Mouse (Mus musculus): ENCODE data around the gene Cybrd1.

Cybrd1 gene

DNA sequence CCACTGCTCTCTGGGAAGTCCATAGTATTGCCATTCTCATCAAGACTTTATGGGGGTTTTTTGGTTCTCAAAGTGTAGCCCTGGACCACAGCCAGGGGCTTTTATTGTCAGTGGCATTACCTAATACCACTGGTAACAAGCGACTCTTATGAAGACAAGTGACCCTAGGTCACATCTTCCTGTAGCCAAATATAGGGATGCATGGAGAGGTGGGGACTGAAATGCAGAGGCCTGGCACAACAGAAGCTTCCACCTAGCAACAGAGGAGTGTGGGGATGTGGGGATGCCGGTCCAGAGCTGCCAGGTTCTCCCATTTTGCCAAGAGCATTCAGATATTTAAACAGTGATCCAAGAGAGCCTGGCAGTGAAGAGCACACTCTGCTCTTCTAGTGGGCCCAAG is 5.9 kb downstream of the Cybrd1 start:
- no peak for DNase-seq (ENCODE audit: low spot score)

DNA sequence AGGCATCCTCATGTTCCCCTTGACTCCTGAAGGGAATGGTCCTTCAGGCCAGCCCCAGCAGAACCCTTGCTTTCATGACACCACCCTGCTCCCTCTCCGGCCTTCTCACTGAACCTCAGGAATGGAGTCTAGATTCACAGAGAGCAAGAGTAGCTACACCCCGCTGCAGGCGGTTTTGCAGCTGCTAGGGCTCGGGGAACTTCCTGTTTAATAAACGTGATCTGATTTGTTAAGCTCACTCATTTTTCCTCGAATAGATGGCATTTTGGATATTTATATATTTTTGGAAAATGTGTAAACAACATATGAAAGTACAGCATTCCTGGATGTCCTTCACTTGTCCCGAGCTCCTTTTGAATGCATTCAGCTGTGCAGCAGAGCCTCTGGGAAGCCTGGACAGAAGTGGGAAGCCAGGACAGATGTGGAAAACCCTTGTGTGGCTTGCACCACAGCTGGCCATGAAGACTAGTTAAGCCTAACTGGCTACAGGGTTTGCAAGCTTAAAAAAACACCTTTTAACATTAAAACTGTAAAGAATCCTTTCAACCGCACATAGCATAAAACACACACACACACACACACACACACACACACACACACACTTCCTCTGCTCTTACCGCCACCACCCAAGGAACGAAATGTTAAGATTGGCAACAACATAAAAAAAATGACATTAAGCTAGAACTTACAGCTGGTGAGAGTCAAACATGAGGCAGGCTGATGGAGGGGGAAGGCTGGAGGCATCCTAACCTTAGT is 10.2 kb downstream of the Cybrd1 start:
- DNase-seq (ENCODE audit: low spot score) = no peak

DNA sequence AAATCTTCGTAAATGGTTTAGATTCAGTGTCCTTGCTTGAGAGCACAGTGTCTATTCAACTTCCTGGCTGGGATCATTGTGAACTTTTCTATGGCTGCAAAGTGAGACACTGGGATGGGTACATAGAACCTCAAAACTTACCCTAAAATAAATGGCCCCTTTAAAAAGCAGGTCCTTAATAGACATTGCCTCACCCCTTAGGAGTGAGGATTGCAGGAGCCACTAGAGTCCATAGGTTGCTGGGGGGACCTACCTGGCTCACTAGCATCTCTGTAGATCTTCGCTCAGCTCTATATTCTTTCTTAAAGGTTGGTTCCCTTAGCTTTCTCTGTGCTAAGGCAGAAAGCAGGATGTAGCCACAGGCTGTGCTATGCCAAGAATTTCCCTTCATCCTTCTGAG is 12.6 kb downstream of the Cybrd1 start:
- no peak for DNase-seq (ENCODE audit: low spot score)

DNA sequence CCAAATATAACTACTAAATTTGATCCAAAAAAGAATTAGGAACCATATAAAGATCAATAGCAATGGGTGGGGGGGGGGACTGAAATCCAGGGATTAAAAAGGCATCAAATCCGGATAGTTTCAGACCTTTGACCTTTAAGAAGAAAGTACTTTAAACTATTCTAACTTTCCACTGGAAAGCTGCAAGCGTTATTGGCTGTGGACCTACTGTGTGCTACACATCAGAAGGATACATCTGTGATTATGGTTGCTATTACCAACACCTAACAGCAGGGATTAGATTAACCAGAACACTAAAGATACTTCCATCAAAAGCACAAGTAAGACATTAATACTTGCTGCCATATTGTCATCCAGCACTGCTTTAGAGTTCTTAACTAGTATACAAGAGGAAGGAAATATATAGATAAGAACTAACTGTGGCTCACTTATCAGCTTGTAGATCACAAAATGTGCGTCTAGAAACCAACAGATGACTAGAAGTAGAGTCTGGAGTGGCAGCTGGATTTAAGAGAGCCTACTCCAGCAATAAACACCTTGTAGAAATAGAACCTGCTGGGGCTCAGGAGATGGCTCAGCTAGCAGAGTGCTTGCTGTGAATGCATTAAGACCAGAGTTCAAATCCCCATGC is 14.3 kb downstream of the Cybrd1 start:
- no peak for DNase-seq (ENCODE audit: low spot score)

DNA sequence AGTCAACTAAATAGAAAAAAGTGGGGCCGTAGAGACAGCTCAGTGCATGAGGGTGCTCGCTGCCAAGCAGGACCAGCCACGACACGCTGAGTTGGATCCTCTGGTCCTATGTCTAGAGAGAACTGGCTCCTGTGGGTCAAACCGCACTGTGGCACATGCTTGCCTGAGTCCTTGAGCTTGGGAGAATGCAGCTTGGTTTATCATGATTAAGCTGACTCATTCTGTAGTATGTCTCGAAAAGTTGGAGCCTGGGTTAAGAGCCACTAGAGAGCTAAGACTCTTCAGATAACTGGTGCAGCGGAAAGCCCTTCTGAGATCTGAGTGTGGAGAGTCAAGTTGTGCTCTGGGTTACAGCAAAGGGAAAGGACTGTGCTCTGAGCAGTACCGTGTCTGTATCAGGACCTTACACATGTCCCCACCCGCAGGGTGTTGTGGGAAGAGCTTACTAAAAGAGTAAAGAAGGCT is 16.4 kb downstream of the Cybrd1 start:
- no peak for DNase-seq (ENCODE audit: low spot score)

DNA sequence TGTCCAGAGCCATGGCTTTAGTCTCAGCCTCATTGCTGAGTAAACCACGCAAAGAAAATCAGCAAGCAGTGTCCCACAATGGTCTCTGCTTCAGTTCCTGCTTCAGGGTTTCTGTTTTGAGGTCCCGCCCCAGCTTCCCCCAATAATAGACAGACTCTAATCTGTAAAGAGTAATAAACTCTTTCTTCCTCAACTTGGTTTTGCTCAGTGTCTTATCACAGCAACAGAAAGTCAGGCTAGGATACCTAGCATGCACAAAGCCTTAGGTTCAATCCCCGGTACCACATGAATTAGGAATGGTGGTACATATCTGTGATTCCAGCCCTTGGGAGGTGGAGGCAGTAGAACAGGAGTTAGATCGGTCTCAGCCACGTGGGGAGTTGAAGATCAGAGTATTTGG is 17.1 kb downstream of the Cybrd1 start:
- DNase-seq (ENCODE audit: low spot score) = no peak

DNA sequence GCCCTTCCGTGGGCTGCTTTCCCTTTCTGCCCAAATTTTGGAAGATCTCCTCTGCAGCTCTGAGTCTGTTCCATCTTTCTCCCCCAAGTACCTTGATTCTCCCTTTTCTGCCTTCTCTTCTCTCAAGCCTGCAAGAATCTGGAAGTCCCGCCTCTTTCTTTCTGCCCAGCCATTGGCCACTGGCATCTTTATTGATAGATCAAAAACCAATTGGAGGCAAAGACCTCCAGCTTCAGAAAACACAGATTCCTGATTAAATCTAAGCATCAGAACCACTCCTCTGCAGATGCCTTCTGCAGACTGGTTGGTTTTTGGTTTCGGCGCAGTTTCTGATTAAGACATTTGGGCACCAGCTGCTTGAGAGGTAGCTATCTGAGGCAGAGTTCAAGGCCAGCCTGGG is 22.9 kb downstream of the Cybrd1 start:
- DNase-seq (ENCODE audit: low spot score) = no peak

DNA sequence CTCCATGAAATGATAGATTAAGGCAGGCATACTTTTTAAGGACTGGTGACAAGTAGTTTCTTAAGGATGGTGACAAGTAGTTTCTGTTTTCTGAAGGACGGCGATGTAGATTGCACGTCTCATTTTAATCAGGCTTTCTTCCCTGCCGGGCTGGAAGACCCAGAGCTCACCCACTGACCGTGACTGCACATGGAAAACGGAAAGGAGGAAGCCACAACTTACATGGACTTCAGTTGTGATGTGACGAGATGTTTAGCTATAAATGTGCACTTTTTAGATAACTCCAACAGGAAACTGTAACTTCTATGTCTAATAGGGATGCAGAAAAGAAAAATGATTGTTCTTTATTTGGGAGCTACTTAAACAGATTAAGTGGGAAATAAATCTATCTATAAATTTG is 24.7 kb downstream of the Cybrd1 start:
- DNase-seq (ENCODE audit: low spot score) = no peak

DNA sequence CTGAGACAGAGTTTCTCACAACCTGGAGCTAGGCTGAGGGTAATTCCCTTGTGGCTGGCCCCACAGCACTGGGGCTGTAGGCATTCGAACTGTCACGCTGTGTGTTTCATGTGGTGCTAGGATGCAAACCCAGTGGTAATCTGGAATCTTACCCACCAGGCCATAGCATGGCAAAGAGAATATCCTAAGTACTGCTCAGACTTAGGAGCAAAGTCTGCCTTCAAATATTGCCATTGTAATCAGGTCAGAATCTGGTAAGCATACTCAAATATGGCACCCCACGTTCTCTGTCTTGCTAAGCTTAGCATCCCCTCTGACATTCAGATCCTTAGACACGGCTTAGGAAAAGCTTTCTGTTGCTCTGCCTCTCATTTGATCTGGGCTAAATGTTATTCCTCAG is 28.1 kb downstream of the Cybrd1 start:
- no peak for DNase-seq (ENCODE audit: low spot score)

DNA sequence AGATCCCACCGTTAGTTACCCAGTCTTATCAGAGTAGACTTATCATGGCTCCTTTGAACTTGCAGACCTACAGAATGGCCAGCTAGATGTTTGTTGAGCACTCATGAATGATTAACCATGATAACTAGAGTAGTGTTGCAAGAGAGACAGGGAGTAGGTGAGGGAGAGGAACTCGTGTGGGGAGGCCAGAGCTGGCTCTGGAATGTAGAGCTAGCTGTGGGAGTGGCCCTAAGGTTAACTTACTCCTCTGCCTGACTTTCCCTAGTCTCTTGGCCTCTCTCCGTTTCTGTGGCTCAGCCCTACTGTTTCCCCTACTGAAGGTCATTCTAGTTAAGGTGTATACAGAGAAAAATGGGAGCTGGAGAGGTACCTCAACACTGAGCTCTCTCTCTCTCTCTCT is 28.5 kb downstream of the Cybrd1 start:
- DNase-seq (ENCODE audit: low spot score) = no peak

DNA sequence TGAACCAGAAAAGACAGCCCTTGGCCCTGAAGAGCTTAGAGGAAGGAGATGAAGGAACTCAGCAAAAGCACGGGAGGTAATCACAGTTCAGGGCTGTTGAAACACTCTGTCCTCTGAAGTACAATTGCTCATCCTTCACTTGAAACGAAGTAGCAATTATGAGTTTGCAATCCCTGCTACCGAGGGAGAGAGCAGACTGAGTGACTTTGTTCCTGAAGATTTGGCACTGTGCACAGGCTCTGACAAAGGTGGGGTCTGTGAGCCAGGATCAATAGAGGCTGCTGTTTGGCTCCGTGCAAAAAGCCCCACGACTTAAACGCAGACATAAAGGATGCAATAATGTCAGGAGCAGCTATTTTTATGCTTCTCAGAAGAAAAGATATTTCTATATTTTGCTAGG is 30.1 kb downstream of the Cybrd1 start:
- DNase-seq (ENCODE audit: low spot score) = no peak

DNA sequence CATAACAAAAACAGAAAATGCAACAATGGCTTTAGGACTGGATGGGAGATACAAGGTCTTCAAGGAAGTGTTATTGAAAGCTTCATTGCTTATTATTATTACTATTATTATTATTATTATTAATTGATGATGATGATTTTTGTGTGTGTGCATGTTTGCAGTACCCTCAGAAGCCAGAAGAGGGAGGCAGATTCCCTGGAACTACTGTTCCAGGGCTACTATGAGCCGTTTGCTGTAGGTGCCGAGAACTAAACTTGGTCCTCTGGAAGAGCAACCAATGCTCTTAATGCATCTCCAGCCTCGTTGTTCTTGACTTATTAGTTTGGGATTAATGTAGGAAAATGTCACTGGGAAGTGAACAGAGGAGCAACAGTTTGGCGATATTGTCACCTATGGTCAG is 34.4 kb downstream of the Cybrd1 start:
- DNase-seq (ENCODE audit: low spot score) = no peak

DNA sequence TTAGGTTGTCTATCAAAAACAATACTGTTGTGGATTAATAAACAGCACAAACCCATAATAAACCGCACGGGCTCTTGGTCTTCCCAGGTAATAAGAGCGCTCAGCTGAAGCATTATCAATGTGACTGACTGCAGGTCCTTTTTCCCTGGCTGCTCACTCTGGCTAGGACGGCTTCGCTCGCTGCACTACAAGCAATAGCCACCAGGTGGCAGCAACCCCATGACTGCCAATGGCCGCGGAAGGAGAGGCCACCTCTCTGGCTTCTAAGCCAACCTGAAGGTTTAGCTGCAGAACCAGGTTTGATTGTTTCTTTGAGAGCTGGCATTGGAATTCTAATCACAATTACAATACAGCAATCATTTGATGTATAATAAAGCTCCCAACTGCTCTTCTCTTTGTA is 37.8 kb downstream of the Cybrd1 start:
- DNase-seq (ENCODE audit: low spot score) = peak; percentile 87

DNA sequence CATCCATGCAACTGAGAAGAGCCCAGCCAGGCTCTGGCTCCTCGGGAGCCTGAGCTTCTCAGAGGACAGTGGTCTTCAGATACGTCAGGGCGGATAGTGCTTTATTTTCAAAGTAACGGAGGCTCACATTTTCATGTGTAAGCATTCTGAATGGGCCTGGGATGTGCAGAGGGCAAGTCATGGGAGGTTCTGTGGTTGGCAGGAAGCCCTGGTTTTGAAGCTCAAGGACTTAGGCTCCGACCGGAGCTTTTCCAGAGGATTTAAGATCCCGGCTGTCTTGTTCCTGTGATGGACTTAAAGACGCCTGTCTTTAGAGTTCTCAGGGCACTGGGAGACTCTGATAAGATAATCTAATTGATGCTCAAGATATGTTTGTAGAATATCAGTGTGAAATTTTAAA is 38.7 kb downstream of the Cybrd1 start:
- DNase-seq (ENCODE audit: low spot score) = no peak

DNA sequence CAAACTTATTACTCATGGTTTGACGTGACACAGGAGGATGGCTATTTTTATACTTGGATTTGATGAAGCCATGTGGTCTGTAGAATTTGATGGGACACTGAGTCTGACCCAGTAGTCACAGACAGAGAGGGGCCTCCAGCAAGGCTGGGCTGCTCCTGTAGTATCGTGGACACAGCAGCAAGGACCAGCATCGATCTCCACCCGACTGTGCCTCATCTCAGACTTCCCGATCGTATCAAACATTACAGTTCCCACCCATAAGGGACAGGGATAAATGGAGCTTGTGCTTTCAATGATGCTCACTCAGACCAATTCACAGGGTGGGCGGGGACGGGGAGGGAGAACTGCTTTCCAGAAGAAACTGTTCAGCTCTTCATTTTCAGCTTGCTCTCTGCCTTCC is 40.2 kb downstream of the Cybrd1 start:
- DNase-seq (ENCODE audit: low spot score) = no peak

DNA sequence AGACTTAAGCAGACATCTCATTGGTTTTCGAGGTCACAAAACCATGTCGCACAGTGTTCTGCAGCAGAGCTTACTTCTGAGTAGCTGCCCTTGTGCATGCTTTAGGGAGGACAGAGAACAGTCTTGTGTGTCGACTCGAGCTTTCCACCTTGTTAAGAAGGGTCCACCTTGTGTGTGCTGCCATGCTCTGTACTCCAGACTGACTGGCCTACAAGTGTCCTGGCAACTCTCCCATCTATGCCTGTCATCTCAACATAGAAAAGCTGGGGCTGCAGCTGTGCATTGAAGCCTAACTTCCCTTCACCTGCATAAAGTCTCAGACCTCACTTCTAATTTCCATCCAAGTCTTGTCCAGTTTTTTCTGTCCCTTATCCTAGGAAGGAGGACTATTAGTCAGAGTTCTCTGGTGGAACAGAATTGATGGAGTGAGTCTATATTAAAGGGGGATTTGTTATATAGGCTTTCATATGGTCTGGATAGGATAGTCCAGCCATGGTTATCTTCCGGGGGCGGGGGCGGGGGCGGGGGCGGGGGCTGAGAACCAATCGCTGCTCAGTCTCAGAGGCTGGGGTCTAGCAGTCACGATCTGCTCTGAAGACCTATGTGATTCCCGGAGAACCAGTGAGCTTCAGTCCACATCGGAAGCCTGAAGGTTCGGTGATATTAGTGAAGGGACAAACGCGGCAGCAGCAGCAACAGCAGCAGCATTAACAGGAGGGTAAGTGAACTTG is 42.0 kb downstream of the Cybrd1 start:
- DNase-seq (ENCODE audit: low spot score) = no peak

DNA sequence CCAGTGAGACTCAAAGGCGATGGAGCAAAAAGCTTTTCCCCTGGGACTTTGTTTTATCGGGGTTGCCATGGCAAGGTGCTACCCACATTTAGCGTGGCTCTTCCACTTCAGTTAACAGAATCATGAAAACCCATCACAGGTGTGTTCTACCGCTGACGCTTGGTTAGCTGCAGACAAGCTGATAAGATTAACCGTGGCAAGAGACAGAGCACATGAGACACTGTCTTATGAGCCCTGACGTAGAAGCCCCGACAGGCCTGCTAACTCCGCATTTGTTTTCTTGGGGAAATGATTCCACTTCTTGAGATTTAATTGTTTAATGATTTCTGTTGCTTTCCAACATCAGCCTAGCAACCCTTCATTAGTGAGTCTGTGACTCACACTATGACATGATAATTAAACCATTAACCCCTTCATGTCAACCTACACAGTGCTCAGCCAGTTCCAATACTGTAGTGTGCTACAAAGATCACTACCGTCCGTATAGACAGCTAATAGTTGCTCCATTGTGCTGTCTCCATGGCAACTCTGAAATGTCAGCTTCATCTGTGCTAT is 42.7 kb downstream of the Cybrd1 start:
- DNase-seq (ENCODE audit: low spot score) = no peak

DNA sequence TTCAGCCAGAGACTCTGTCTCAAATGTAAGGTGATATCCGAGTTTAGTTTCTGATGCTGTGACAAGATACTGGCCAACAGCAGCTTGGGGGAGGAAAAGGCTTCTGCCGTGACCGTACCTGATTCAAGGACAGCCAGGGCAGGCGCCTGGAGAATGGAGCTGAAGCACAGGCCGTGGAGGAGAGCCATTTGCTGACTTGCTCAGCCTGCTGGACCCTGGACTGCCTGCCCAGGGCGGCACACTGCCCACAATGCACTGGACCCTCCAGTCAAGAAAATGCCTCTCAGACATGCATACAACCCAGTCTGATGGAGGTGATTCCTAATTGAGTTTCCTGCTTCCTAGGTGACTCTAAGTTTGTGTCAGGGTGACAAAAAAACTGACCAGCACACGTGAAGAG is 43.8 kb downstream of the Cybrd1 start:
- DNase-seq (ENCODE audit: low spot score) = no peak

DNA sequence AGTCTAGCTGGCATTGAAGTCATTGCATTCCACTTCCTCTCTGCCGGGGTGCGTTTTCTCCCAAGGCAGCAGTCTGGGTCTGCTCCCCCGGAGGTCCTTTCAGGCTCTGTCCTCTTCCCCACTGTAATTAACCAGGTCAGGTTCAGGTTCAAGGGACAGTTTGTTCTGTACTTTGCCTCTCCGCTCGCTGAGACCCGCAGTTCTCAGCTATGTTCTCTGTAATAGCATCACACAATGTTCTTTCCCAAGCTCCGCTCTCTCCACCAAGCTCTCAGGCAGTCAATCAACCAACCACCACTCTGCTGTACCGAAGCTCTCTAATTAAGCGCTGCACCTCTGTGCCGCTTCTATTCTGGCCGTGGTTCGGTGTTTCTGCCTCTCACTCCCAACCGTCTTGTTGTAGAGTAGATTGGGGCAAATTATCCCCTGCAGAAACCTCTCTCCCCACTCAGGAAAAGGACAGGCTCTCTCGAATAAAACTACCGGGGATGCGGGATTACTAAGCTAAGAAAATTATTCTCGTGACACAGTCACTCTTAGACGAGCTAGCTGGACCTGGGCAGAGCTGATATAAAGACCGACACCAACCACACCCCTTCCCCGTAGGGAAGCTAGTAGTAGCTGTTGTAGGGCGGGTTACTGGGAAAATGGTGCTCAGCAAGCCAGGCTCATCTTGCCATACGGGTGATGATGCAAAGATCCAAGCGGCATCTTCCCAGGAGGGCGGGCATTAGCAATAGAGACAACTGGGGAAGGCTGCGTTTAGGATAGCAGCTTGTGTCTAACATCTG is 45.3 kb downstream of the Cybrd1 start:
- DNase-seq (ENCODE audit: low spot score) = no peak

DNA sequence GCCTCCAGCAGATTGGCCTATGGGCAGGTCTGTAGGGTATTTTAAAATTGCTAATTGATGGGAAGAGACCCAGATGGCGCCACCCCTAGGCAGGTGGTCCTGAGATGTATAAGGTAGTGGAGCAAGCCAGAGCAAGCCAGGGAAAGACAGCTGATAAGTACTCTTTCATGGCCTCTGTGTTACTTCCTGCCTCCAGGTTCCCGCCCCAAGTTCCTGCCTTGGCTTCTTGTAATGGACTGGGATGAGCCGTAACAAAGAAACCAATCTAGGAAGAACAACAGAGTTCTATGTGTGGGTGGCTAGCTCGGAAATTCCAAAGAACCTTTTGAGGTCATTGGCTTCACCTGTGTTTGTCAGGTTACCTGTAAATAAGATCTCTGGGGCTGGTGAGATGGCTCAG is 49.5 kb downstream of the Cybrd1 start:
- no peak for DNase-seq (ENCODE audit: low spot score)

DNA sequence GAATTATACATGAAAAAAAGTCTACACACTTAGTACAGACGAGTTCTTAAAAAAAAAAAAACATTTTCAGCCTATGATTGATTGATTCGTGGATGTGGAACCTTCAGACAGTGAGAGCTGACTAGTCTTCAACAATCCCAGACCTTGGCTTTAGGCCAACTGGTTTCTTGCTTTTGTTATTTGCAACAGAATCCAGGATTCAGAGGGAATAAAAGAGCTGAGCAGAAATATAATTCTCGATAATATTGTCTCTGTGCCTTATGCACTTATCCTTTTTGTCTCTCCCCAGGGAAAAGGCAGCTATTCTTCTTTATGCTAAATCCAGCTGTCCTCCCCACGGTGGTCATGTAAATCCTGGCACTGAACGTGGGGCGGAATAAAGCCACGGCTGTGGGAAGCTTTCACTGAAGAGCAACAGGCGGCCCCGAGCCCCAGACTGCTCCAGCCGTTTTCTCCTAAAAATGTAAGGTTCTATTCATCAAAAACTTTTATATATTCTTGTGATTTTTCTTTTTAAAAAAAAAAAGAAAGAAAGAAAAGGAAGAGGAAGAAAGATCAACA is 50.8 kb downstream of the Cybrd1 start:
- DNase-seq (ENCODE audit: low spot score) = peak; percentile 4

DNA sequence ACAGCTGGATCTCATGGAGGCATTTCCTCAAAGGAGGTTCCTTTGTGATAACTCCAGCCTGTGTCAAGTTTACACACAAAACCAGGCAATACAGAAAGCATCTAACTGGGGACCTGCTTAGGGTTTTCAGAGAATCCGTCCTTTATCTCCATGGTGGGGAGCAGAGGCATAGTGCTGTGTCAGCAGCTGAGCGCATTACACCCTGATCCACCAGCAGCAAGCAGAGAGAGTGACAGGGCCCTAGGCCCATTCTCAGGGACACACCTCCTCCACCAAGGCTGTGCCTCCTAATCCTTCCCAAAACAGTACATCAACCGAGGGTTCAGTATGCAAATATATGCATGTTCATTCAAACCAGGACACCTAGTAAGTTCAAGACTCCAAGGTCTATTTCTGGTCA is 55.3 kb downstream of the Cybrd1 start:
- DNase-seq (ENCODE audit: low spot score) = no peak
